Mouse (Mus musculus): ENCODE results near the gene Trp53tg5.

DNA sequence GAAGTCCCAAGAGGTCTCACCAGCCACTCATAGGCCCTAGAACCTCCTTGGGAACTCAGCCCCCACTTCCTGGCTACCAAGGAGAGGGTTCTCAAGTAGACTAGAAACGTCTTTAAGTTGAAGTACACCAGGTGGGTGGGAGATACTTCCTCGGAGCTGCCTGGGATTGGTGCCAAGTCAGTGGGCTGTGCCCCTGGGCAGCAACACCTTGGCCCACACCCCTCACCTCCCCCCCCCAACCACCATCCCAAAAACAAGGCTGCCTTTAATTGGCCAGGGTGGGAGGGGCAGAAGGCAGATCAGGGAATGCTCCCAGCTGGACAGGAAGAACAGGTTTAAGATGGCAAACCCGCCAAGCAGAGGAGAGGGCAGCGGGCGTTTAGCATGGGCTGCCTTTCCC is 33.2 kb downstream of the Trp53tg5 start:
- TF ChIP-seq CTCF (conservative IDR thresholded peaks at IDR 0.05; ENCODE audit: low read length): no peak
- no peak for TF ChIP-seq NANOG (IDR thresholded peaks at IDR 0.05; ENCODE audit: borderline replicate concordance, low read length)
- no peak for TF ChIP-seq POU5F1 (IDR thresholded peaks at IDR 0.05; ENCODE audit: borderline replicate concordance, low read length)

Measured in E14TG2a.4 (cell line).